Mouse (Mus musculus) CH12.LX (cell line): ENCODE results near the gene Cnr2. TPM values are rescaled to one million over a fixed set of nuclear protein-coding genes. Genes with fewer than 3 reads are reported as not detected.

ENCODE experiments used
- DNase-seq: peaks from one replicate; pipeline ENCODE4 v3.0.0-alpha.2; 2013; ENCODE audit errors: extremely low read depth
- H3K27ac ChIP-seq: 2 replicates; pipeline ENCODE4 v1.5.1; 2012; ENCODE audit warnings: low read depth, mild to moderate bottlenecking, control low read depth, moderate library complexity; ENCODE audit not compliant: insufficient read depth
- H3K27me3 ChIP-seq: replicated peaks from 2 replicates; pipeline ENCODE3; 2012; ENCODE audit warnings: inconsistent platforms
- H3K36me3 ChIP-seq, 2 experiments: replicated peaks in 1 of 2; 2 replicates each; pipeline versions ENCODE3 to v1.6.1; 2012; ENCODE audit warnings: inconsistent platforms in 1 of 2, low read length in 1 of 2, mild to moderate bottlenecking in 1 of 2, mixed read lengths in 1 of 2, moderate library complexity in 1 of 2; ENCODE audit not compliant: control insufficient read depth in 1 of 2, insufficient read depth in 1 of 2
- H3K4me1 ChIP-seq, 2 experiments: 2 replicates each; pipeline ENCODE4 v1.6.1; 2012; ENCODE audit warnings: inconsistent platforms in 1 of 2, moderate library complexity in 1 of 2; ENCODE audit not compliant: insufficient read depth in 2 of 2, control insufficient read depth in 1 of 2
- H3K4me2 ChIP-seq: 2 replicates; pipeline ENCODE4 v1.6.1; 2012; ENCODE audit warnings: low read depth, mild to moderate bottlenecking, control low read depth; ENCODE audit not compliant: poor library complexity, insufficient read depth, severe bottlenecking
- H3K4me3 ChIP-seq, 3 experiments: fragments of 150-350 bp in 1 of 3; sonication (generic) in 1 of 3; replicated peaks in 1 of 3; 2 replicates each; pipeline versions ENCODE3 to v1.5.1; 2011 to 2012; ENCODE audit warnings: low read depth in 2 of 3, low read length in 2 of 3, mild to moderate bottlenecking in 2 of 3, moderate library complexity in 2 of 3, control low read depth in 1 of 3, improper control_type of control experiment in 1 of 3, inconsistent platforms in 1 of 3, mixed read lengths in 1 of 3; ENCODE audit not compliant: poor library complexity in 1 of 3
- H3K79me2 ChIP-seq: replicated peaks from 2 replicates; pipeline ENCODE4 v1.6.1; 2012; ENCODE audit warnings: mild to moderate bottlenecking, moderate library complexity; ENCODE audit not compliant: control insufficient read depth, poor library complexity, insufficient read depth, severe bottlenecking; ENCODE audit errors: extremely low read depth
- H3K9ac ChIP-seq: 2 replicates; pipeline ENCODE4 v1.6.1; 2012; ENCODE audit warnings: low read depth, mild to moderate bottlenecking, control low read depth, moderate library complexity; ENCODE audit not compliant: insufficient read depth
- H3K9me3 ChIP-seq: replicated peaks from 2 replicates; pipeline ENCODE3; 2012; ENCODE audit warnings: low read length, inconsistent platforms, mixed read lengths
- E2F4 ChIP-seq: IDR thresholded peaks from 2 replicates; pipeline ENCODE4 v1.6.1; 2011; ENCODE audit warnings: low read depth, low read length, improper control_type of control experiment; ENCODE audit not compliant: insufficient replicate concordance
- EP300 ChIP-seq: IDR thresholded peaks from 2 replicates; pipeline ENCODE4 v1.6.1; 2011; ENCODE audit warnings: low read length, improper control_type of control experiment
- GABPA ChIP-seq: IDR thresholded peaks from 2 replicates; pipeline ENCODE4 v1.6.1; 2012; ENCODE audit warnings: low read depth, low read length, improper control_type of control experiment, inconsistent platforms; ENCODE audit not compliant: insufficient replicate concordance
- KAT2A ChIP-seq: IDR thresholded peaks from 2 replicates; pipeline ENCODE4 v1.6.1; 2012; ENCODE audit warnings: low read length, improper control_type of control experiment, inconsistent platforms; ENCODE audit not compliant: insufficient replicate concordance
- MAX ChIP-seq: IDR thresholded peaks from 2 replicates; pipeline ENCODE4 v1.6.1; 2011; ENCODE audit warnings: low read length, improper control_type of control experiment
- MAZ ChIP-seq: IDR thresholded peaks from 2 replicates; pipeline ENCODE4 v1.6.1; 2012; ENCODE audit warnings: low read depth, mild to moderate bottlenecking, inconsistent platforms, low read length, improper control_type of control experiment, moderate library complexity
- MXI1 ChIP-seq: IDR thresholded peaks from 2 replicates; pipeline ENCODE4 v1.6.1; 2011; ENCODE audit warnings: mild to moderate bottlenecking, low read depth, low read length, improper control_type of control experiment
- MYC ChIP-seq: IDR thresholded peaks from 2 replicates; pipeline ENCODE4 v1.6.1; 2011; ENCODE audit warnings: low read depth, mild to moderate bottlenecking, improper control_type of control experiment, low read length
- NELFE ChIP-seq: IDR thresholded peaks from 2 replicates; pipeline ENCODE4 v1.6.1; 2011; ENCODE audit warnings: low read depth, low read length, improper control_type of control experiment
- PAX5 ChIP-seq: IDR thresholded peaks from 2 replicates; pipeline ENCODE4 v1.6.1; 2012; ENCODE audit warnings: low read length, inconsistent platforms, mixed read lengths
- POLR2A ChIP-seq: IDR thresholded peaks from 2 replicates; pipeline ENCODE4 v1.6.1; 2011; ENCODE audit warnings: low read depth, mild to moderate bottlenecking, improper control_type of control experiment, low read length
- TBP ChIP-seq: conservative IDR thresholded peaks from 2 replicates; pipeline ENCODE4 v1.6.1; 2011; ENCODE audit warnings: low read depth, low read length, improper control_type of control experiment
- TCF12 ChIP-seq: IDR thresholded peaks from 2 replicates; pipeline ENCODE4 v1.6.1; 2014; ENCODE audit warnings: low read depth, mild to moderate bottlenecking, inconsistent platforms, low read length, improper control_type of control experiment
- USF2 ChIP-seq: conservative IDR thresholded peaks from 2 replicates; pipeline ENCODE4 v1.6.1; 2011; ENCODE audit warnings: low read depth, low read length, improper control_type of control experiment
- ZKSCAN1 ChIP-seq: IDR thresholded peaks from 2 replicates; pipeline ENCODE4 v1.6.1; 2012; ENCODE audit warnings: low read depth, inconsistent platforms, low read length, improper control_type of control experiment, borderline replicate concordance
- dilution Hi-C: fragments of 300-500 bp; cut with MboI; formaldehyde crosslinking; loops from 2 replicates; pipeline ENCODE4 v1.14.3; 2020; ENCODE audit warnings: low sequenced_read_pairs; ENCODE audit not compliant: extremely low pct_unique_long_range_greater_than_20kb, extremely low pct_ligation_motif_present
- in situ Hi-C: fragments of 300-500 bp; cut with MboI; formaldehyde crosslinking; loops from 3 replicates; pipeline ENCODE4 v1.14.3; 2019; ENCODE audit warnings: low sequenced_read_pairs, low pct_ligation_motif_present, low pct_unique_long_range_greater_than_20kb, mixed read lengths
- polyA plus RNA-seq: library from polyadenylated mRNA; unstranded; fragments of >175 nt; gene quantifications from 2 replicates; pipeline ENCODE4 v1.2.1, GENCODE M21; 2012; ENCODE audit warnings: low read depth; ENCODE audit not compliant: insufficient read length
- total RNA-seq, 2 experiments: library from RNA; depleted of rRNA; stranded (reverse); fragments of 300-350 nt in 1 of 2; fragments of >200 nt in 1 of 2; gene quantifications; 2 replicates each; pipeline ENCODE4 v1.2.3; 2012 to 2014

The Cnr2 gene
- total and polyA plus RNA-seq, 3 experiments, result 5.6 to 13.8 (median 10.6) TPM

DNA sequence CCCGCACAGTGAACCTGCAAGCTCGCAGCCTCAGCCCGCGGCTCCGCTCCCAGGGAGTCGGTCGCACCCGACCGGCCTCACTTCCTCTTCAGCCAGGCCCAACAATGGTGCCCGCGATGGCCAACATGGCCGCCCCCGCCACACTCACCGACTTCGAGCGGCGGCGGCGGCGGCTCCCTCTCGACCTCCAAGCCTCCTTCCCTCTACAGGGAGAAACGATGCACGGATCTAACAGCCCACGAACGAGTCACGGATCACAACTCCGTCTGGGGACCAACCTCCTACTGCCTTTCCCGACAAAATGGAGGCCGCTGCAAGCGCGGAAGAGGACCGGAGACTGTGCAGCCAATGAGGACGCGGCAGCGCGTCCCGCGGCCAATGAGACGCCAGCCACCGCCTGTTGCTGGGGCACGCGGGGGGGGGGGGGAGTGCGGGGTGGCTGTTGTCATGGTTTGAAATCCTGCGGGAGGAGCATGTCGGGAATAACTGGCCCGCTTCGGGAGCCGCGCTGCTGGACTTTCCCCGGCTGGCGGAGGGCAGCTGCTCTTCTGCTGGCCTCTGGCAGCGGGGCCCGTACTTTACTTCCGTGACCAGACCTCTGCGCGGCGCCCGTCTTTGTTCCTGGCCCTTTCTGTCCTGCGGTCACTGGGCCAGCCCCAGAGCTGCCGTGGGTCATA, 21.5 kb upstream of the Cnr2 start, which contains the start of gene Pnrc2 (continued):
- TF ChIP-seq GABPA (no peak), USF2 (no peak), NELFE (peak; percentile 72; the same call in 1 of the 2 replicates), EP300 (no peak), PAX5 (no peak), KAT2A (no peak), TBP (0 out of 2 replicates have a peak, but pooled peaks have one; percentile 54), MXI1 (peak; percentile 51), E2F4 (no peak)

DNA sequence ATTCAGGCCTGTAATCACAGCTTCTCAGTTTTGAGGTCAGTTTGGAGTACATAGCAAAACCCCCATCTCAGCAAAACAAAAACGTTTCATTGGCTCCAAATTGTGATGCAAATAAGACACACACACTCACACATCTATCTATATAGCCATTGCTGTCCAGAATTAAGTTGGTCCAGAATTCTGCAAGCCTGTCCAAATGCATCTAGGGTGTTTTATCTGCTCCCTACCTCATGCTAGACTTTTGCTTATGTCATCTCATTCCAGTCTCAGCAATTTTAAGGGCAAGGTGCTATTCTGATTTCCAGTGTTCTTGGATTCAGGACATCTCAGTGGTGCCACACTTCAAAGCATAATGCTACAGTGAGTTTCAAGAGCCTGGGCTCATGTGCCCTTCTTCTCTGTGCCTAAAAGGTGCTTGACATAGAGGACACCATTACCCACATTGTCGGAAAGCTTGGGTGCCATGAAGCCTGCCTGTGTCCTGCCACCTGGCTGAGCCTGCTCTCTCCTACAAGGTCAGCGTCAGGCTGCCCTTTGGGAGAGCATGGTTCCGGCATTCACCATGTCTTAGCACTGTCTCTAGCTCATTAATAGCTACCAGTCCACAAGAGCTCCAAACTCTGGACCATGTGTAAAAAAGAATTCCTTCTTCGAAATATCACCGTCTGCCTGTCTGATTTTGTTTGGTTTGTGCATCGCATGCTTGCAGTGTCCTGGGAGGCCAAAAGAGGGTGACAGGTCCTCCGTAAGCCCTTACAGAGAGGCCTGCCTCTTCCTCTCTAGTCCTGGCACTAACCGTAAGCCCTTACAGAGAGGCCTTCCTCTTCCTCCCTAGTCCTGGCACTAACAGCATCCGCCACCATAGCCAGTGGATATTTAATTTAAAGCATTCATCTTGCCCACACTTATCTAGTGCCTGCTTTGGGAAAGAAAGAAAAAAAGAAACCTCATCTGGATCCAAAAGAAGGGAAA, 20.3 kb upstream of the Cnr2 start:
- in situ Hi-C loops, result no loop called here
- H3K27ac ChIP-seq, result 0 out of 2 replicates have a peak overlapping the region, but pooled peaks have one; percentile 23
- H3K9ac ChIP-seq, result peak overlapping the region; percentile 79
- H3K36me3 ChIP-seq, result peaks cover 10 to 21% of the 10 kb centered on the region in 2 experiments
- TF ChIP-seq MAX (no peak), ZKSCAN1 (no peak), NELFE (no peak), MAZ (no peak), POLR2A (no peak), TCF12 (no peak)
- TF ChIP-seq, all 38 proteins: peak for 0
- H3K79me2 ChIP-seq, result peaks cover 20% of the 10 kb centered on the region
- no peaks in the 10 kb centered on the region for H3K27me3 ChIP-seq
- H3K9me3 ChIP-seq, result no peaks in the 10 kb centered on the region
- H3K4me3 ChIP-seq, result no peak overlapping the region
- DNase-seq, result no peak
- H3K4me1 ChIP-seq, result peaks cover 12 to 55% of the 10 kb centered on the region in 2 experiments
- dilution Hi-C loops, result no loop called here
- no peak overlapping the region for H3K4me2 ChIP-seq

DNA sequence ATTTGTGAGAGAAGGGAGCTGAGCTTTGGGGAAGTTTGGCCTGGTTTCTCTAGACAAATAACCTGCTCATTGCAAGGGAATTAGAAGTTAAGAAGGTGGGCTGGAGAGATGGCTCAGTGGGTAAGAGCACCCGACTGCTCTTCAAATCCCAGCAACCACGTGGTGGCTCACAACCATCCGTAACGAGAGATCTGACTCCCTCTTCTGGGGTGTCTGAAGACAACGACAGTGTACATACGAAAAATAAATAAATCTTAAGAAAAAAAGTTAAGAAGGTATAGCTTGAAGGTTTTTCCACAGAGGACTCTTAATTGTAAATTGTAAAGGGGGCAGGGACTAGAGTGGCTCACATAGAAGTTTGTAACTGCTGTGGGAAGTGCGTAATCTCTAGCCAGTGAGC, 19.6 kb upstream of the Cnr2 start:
- H3K9me3 ChIP-seq, result no peaks in the 10 kb centered on the region
- in situ Hi-C loops (no loop called here), dilution Hi-C loops (no loop called here)
- H3K4me2 ChIP-seq, result peak overlapping the region; percentile 83
- H3K36me3 ChIP-seq, result peaks cover 7 to 16% of the 10 kb centered on the region in 2 experiments
- 0 out of 2 replicates have a peak overlapping the region, but pooled peaks have one; percentile 27 for H3K9ac ChIP-seq
- no peak for DNase-seq
- peaks cover 17% of the 10 kb centered on the region for H3K79me2 ChIP-seq
- peak; percentile 47; the same call in 1 of the 2 replicates for TF ChIP-seq MAX
- TF ChIP-seq MYC, result 0 out of 2 replicates have a peak, but pooled peaks have one; percentile 41
- TF ChIP-seq MXI1, result no peak
- peak overlapping the region; percentile 84 for H3K27ac ChIP-seq
- peaks cover 10 to 52% of the 10 kb centered on the region in 2 experiments for H3K4me1 ChIP-seq
- no peak overlapping the region for H3K4me3 ChIP-seq
- H3K27me3 ChIP-seq, result no peaks in the 10 kb centered on the region
